Mouse (Mus musculus) embryonic facial prominence, embryonic 11.5 days (tissue): ENCODE results near the gene Plekhh2. TPM values are rescaled to one million over a fixed set of nuclear protein-coding genes. Genes with fewer than 3 reads are reported as not detected.

ENCODE experiments used
- ATAC-seq: fragments of 200-750 bp; cut with Nextera tagmentation; replicated peaks from 2 replicates; pipeline ENCODE4 v1.8.0; 2017; ENCODE audit warnings: low read depth; ENCODE audit not compliant: insufficient number of reproducible peaks, low FRiP score, low TSS enrichment
- DNase-seq: peaks from one replicate; pipeline ENCODE4 v3.0.0-alpha.2; 2015; ENCODE audit warnings: low spot score
- H3K27ac ChIP-seq: fragments of 300-500 bp; sonication (generic); replicated peaks from 2 replicates; pipeline ENCODE4 v1.5.1; 2014; ENCODE audit warnings: mild to moderate bottlenecking, low read depth, low read length, control low read depth
- H3K27me3 ChIP-seq: fragments of 300-500 bp; sonication (generic); 2 replicates; pipeline ENCODE4 v1.6.1; 2014; ENCODE audit warnings: mild to moderate bottlenecking, low read length, moderate library complexity, mixed read lengths; ENCODE audit not compliant: control insufficient read depth, insufficient read depth
- H3K36me3 ChIP-seq: fragments of 300-500 bp; sonication (generic); replicated peaks from 2 replicates; pipeline ENCODE4 v1.6.1; 2014; ENCODE audit warnings: low read depth, mild to moderate bottlenecking, low read length, moderate library complexity, mixed read lengths; ENCODE audit not compliant: control insufficient read depth, insufficient read depth
- H3K4me1 ChIP-seq: fragments of 300-500 bp; sonication (generic); 2 replicates; pipeline ENCODE4 v1.6.1; 2014; ENCODE audit warnings: low read length, mixed read lengths; ENCODE audit not compliant: control insufficient read depth, insufficient read depth
- H3K4me2 ChIP-seq: fragments of 300-500 bp; sonication (generic); 2 replicates; pipeline ENCODE4 v1.6.1; 2014; ENCODE audit warnings: low read depth, mild to moderate bottlenecking, control low read depth, low read length, moderate library complexity
- H3K4me3 ChIP-seq: fragments of 300-500 bp; sonication (generic); 2 replicates; pipeline ENCODE4 v1.5.1; 2014; ENCODE audit warnings: low read depth, low read length, control low read depth
- H3K9ac ChIP-seq: fragments of 300-500 bp; sonication (generic); replicated peaks from 2 replicates; pipeline ENCODE4 v1.6.1; 2014; ENCODE audit warnings: mild to moderate bottlenecking, control low read depth, low read length
- H3K9me3 ChIP-seq: fragments of 300-500 bp; sonication (generic); replicated peaks from 2 replicates; pipeline ENCODE4 v1.6.1; 2016; ENCODE audit warnings: mild to moderate bottlenecking, low read length, inconsistent platforms, mixed read lengths; ENCODE audit not compliant: control insufficient read depth
- WGBS: fragments of 180-500 bp; shearing (Covaris S2); extraction: QIAGEN DNeasy Blood & Tissue Kit; methylation state at CpG from one replicate; pipeline ENCODE4 v1.1.7; 2014; 5-methylcytosine and 5-hydroxymethylcytosine counted together
- polyA plus RNA-seq: library from polyadenylated mRNA; unstranded; fragments of >200 nt; fragmentation: Nextera tagmentation; extraction: Ambion mirVana; gene quantifications from 2 replicates; pipeline ENCODE4 v1.2.1, GENCODE M21; 2014

Gene Plekhh2
- polyA plus RNA-seq, 1 experiment from 2014 or later = 5.1 TPM

DNA sequence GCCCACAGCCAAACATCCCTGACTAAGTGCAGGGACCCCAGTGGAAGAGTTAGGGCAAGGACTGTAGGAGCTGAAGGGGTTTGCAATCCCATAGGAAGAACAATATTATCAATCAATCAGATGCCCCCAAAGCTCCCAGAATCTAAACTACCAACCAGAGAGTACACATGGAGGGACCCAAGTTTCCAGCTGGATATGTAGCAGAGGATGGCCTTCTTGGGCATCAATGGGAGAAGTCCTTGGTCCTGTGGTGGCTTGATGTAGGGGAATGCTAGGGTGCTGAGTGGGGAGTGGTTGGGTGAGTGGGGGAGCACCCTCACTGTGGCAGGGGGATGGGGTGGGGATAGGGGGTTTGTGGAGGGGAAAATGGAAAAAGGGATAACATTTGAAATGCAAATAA is 8.4 kb downstream of the Plekhh2 start:
- no peak for DNase-seq
- ATAC-seq = no peak
- H3K27ac ChIP-seq = no peak overlapping the region
- H3K9me3 ChIP-seq = no peaks in the 10 kb centered on the region
- H3K4me1 ChIP-seq = no peaks in the 10 kb centered on the region
- H3K36me3 ChIP-seq = no peaks in the 10 kb centered on the region
- H3K9ac ChIP-seq = no peak overlapping the region
- no peak overlapping the region for H3K4me3 ChIP-seq
- H3K4me2 ChIP-seq = no peak overlapping the region
- no peaks in the 10 kb centered on the region for H3K27me3 ChIP-seq

DNA sequence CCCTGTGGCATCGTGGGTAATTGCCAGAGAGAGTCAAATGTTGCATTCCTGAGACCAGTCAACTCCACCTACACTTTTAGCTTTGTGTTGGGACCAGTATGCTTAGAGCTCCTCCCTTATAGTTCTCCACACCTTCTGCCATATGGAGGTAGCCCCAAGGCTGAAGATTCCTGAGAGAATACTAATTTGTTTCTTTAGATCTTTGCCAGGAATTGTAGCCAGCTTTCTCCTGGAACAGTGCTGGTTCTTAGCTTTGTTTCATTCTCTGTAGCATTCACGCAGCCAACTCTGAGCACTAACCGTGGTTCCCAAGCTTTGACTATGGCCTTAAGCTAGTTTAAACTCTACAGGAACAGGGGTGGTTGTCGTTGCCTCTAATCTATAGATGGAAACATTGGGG is 17.7 kb downstream of the Plekhh2 start:
- Histone ChIP-seq H3K36me3 (no peaks in the 10 kb centered on the region), H3K4me1 (no peaks in the 10 kb centered on the region), H3K27me3 (no peaks in the 10 kb centered on the region), H3K27ac (no peak overlapping the region), H3K4me2 (no peak overlapping the region), H3K4me3 (no peak overlapping the region), H3K9ac (no peak overlapping the region), H3K9me3 (no peaks in the 10 kb centered on the region)
- no peak for DNase-seq
- no peak for ATAC-seq
- 86% methylated on average over 4 of the region's 4 CpGs for WGBS

DNA sequence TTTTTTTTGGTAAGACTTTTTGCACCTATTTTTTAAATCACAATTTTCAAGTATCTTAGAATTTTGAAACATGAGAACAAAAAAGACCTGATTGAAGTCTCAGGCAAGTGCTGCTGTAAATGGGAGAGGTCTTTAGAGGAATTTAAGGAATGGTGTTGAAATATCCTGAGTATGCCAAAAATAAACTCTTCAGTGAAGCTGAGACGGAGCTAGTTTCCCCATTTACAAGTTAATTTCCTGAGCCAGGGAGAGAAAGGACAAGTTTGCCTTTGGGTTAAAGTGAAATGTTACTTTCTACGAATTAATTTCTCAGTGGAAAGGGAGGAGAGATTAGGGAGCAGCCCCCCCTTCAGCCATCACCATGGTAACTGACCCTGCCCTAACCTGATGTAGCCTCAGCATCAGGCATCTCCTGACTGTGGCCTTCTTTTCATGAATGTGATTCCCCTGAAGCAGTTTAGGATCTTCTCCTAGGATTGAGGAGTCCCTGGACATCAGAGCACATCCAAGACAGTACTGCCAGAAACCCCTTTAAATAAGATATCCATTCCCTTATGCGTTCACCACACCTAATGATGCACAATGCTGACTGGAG is 18.6 kb downstream of the Plekhh2 start:
- 40% methylated on average over 3 of the region's 3 CpGs for WGBS
- ATAC-seq (no peak), DNase-seq (no peak)
- Histone ChIP-seq H3K9me3 (no peaks in the 10 kb centered on the region), H3K27me3 (no peaks in the 10 kb centered on the region), H3K4me3 (no peak overlapping the region), H3K4me2 (no peak overlapping the region), H3K9ac (no peak overlapping the region), H3K36me3 (no peaks in the 10 kb centered on the region), H3K4me1 (no peaks in the 10 kb centered on the region), H3K27ac (no peak overlapping the region)

DNA sequence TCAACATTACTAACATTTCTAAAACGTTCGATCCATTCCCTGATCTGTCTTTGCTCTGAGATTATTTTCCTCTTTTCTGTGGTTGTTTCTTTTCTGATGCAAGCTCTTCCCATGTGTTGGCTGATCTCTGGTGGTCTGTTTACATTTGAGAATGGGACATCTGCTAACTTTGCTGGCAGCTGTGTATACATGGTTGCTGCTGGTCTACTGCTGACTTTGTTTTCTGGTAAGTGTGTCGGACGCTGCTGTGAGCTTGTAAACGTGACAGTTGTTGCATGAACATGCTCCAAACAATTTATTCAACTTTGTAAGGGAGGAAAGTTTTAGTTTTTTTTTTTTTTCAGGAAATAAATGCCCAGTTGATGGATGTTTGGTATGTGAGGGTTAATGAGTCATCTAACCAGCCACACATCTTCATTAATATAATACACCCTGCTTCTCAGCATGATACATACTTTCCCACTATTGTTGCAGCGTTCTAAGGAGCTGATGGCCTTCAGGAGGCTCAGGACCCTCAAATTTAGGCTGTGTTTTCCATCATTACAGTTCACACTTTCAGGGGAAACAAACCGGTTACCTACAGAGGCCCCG is 21.3 kb downstream of the Plekhh2 start:
- no peak overlapping the region for H3K4me3 ChIP-seq
- ATAC-seq (no peak), DNase-seq (no peak)
- no peaks in the 10 kb centered on the region for H3K27me3 ChIP-seq
- H3K9ac ChIP-seq = no peak overlapping the region
- no peaks in the 10 kb centered on the region for H3K9me3 ChIP-seq
- 65% methylated on average over 8 of the region's 8 CpGs for WGBS
- no peaks in the 10 kb centered on the region for H3K36me3 ChIP-seq
- no peak overlapping the region for H3K27ac ChIP-seq
- H3K4me2 ChIP-seq = no peak overlapping the region
- no peaks in the 10 kb centered on the region for H3K4me1 ChIP-seq

DNA sequence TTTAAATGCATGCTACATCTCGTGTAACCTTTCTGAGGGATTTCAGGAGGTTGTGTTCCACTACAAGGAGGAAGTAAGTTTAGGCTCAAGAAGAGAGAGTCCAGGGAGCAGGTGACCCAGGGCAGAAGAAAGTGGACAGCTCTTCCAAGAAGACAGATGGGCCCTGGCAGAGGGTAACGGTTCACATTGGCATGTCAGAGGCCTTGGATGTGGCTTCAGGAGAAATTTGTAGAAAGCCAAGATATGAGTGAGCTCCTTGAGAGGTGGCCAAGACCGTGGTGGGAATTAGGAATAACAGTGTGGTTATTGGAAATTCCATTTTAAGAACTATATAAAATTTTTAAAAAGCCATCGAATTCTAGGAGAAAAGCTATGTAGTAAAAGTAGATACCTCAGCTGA is 22.1 kb downstream of the Plekhh2 start:
- no peak for DNase-seq
- no peak for ATAC-seq
- Histone ChIP-seq H3K9me3 (no peaks in the 10 kb centered on the region), H3K27me3 (no peaks in the 10 kb centered on the region), H3K9ac (no peak overlapping the region), H3K27ac (no peak overlapping the region), H3K4me2 (no peak overlapping the region), H3K36me3 (no peaks in the 10 kb centered on the region), H3K4me1 (no peaks in the 10 kb centered on the region), H3K4me3 (no peak overlapping the region)
- 88% methylated on average over 4 of the region's 4 CpGs for whole genome bisulfite sequencing

DNA sequence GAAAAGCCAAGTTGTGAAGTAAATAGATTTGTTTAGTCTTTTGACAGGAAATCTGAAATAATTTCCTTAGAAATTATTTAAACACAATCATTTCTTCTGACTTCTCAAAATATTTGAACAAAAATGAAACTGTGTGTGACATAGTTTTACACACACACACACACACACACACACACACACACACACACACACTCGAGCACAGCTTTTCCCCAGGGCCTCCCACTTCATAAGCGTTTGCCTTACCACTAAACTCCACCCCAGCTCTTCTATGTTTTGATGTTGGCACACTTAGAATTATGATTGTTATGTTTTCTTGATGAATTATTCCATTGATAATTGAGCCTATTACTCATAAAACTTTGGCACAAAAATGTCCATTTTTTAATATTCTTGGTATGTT is 22.9 kb downstream of the Plekhh2 start:
- DNase-seq (no peak), ATAC-seq (no peak)

DNA sequence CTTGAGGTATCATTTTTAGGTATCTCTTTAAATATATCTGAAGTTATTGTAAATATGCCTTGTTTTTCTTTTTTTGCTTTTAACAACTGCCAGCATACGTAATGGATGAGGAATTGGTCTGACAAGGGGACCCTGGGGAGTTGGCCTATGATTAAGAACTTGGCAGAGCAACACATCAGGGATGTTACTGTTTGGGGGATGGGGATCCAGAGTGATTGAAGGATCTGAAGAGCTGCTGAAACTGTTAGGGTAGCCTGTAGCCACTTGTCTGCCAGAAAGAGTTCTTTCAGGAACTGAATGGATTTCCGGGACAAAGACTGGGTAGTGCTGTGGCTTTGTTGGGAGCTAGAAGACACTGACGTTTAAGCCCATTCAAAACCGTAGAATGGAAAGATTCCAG is 23.5 kb downstream of the Plekhh2 start:
- Histone ChIP-seq H3K4me3 (no peak overlapping the region), H3K27me3 (no peaks in the 10 kb centered on the region), H3K36me3 (no peaks in the 10 kb centered on the region), H3K27ac (no peak overlapping the region), H3K4me1 (no peaks in the 10 kb centered on the region), H3K9me3 (no peaks in the 10 kb centered on the region), H3K9ac (no peak overlapping the region), H3K4me2 (no peak overlapping the region)
- ATAC-seq (no peak), DNase-seq (no peak)
- WGBS = 85% methylated on average over 4 of the region's 4 CpGs

More for the DNA sequence above, 22.9 kb downstream of the Plekhh2 start:
- H3K27me3 ChIP-seq = no peaks in the 10 kb centered on the region
- H3K9ac ChIP-seq = no peak overlapping the region
- WGBS = 92% methylated on average over 2 of the region's 2 CpGs
- no peak overlapping the region for H3K4me2 ChIP-seq
- H3K36me3 ChIP-seq = no peaks in the 10 kb centered on the region
- H3K27ac ChIP-seq = no peak overlapping the region
- no peaks in the 10 kb centered on the region for H3K4me1 ChIP-seq
- no peak overlapping the region for H3K4me3 ChIP-seq
- H3K9me3 ChIP-seq = no peaks in the 10 kb centered on the region

DNA sequence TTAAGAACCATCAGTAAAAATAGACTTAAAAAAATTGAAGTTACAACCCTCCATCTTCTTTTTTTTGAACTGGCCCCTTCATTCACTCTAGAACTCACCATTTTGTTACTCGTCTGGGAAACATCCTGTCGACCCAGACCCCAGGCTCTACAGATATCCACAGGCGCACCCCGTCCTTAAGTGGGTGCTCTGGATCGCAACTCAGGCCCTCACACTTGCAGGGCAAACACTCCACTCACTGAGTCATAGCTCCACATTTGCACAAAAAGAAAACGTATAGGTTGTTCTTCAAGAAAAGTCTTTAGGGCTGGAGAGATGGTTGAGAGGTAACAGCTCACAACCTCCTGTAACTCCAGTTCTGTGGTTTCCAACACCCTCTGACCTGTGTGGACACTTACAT is 25.6 kb downstream of the Plekhh2 start:
- Histone ChIP-seq H3K9me3 (no peaks in the 10 kb centered on the region), H3K27me3 (no peaks in the 10 kb centered on the region), H3K4me2 (no peak overlapping the region), H3K36me3 (no peaks in the 10 kb centered on the region), H3K9ac (no peak overlapping the region), H3K4me1 (no peaks in the 10 kb centered on the region), H3K4me3 (no peak overlapping the region), H3K27ac (no peak overlapping the region)
- WGBS = 95% methylated on average over 6 of the region's 6 CpGs
- ATAC-seq (no peak), DNase-seq (no peak)
